Mouse (Mus musculus): ENCODE data around the gene Eya4. TPM values are rescaled to one million over a fixed set of nuclear protein-coding genes. Genes with fewer than 3 reads are reported as not detected.

Eya4 gene
- polyA plus RNA-seq, 1 experiment from 2014 or later, result 9.6 TPM

- Histone ChIP-seq H3K9me3 (no peaks in the 10 kb centered on the region), H3K4me1 (peaks cover 38% of the 10 kb centered on the region), H3K27ac (no peak overlapping the region), H3K9ac (no peak overlapping the region), H3K4me2 (replicated peaks) (no peak overlapping the region), H3K4me3 (no peak overlapping the region), H3K27me3 (no peaks in the 10 kb centered on the region), H3K36me3 (no peaks in the 10 kb centered on the region)
- no peak for ATAC-seq (ENCODE audit: low FRiP score, low read depth)
- WGBS, result 52% methylated on average over 6 of the region's 6 CpGs
Observed at GRCm38 (mm10) chr10:23179285-23179684, 171.3 kb downstream of the Eya4 start.

GRCm38 (mm10) chr10:23177347-23178046, 173.1 kb downstream of the Eya4 start:
- H3K4me2 ChIP-seq (replicated peaks), result peak overlapping the region; percentile 28
- no peak overlapping the region for H3K9ac ChIP-seq
- H3K27me3 ChIP-seq, result no peaks in the 10 kb centered on the region
- 61% methylated on average over 5 of the region's 5 CpGs for WGBS
- H3K4me3 ChIP-seq, result no peak overlapping the region
- no peaks in the 10 kb centered on the region for H3K9me3 ChIP-seq
- peak overlapping the region; percentile 0; the same call in 1 of the 2 replicates for H3K27ac ChIP-seq
- H3K4me1 ChIP-seq, result peaks cover 38% of the 10 kb centered on the region
- no peaks in the 10 kb centered on the region for H3K36me3 ChIP-seq
- no peak for ATAC-seq (ENCODE audit: low FRiP score, low read depth)

- ATAC-seq (ENCODE audit: low FRiP score, low read depth), result peak; percentile 88
Observed at GRCm38 (mm10) chr10:23176666-23177346, 173.8 kb downstream of the Eya4 start.

GRCm38 (mm10) chr10:23171541-23171940, 179.0 kb downstream of the Eya4 start:
- WGBS, result 72% methylated on average over 7 of the region's 7 CpGs
- H3K27me3 ChIP-seq, result no peaks in the 10 kb centered on the region
- no peak overlapping the region for H3K9ac ChIP-seq
- no peak overlapping the region for H3K4me3 ChIP-seq
- no peaks in the 10 kb centered on the region for H3K9me3 ChIP-seq
- no peaks in the 10 kb centered on the region for H3K36me3 ChIP-seq
- H3K4me2 ChIP-seq (replicated peaks), result no peak overlapping the region
- no peak for ATAC-seq (ENCODE audit: low FRiP score, low read depth)
- no peak overlapping the region for H3K27ac ChIP-seq
- peaks cover 18% of the 10 kb centered on the region for H3K4me1 ChIP-seq

More at GRCm38 (mm10) chr10:23176666-23177346, 173.8 kb downstream of the Eya4 start:
- Histone ChIP-seq H3K27ac (peak overlapping the region; percentile 0; the same call in 1 of the 2 replicates), H3K9ac (no peak overlapping the region), H3K4me2 (replicated peaks) (peak overlapping the region; percentile 28), H3K4me1 (peaks cover 38% of the 10 kb centered on the region), H3K36me3 (no peaks in the 10 kb centered on the region), H3K27me3 (no peaks in the 10 kb centered on the region), H3K9me3 (no peaks in the 10 kb centered on the region), H3K4me3 (no peak overlapping the region)
- 23% methylated on average over 8 of the region's 8 CpGs for WGBS

- Histone ChIP-seq H3K4me3 (no peak overlapping the region), H3K27me3 (no peaks in the 10 kb centered on the region)
- ATAC-seq (ENCODE audit: low FRiP score, low read depth), result no peak
Observed at GRCm38 (mm10) chr10:23165089-23165642, 185.4 kb downstream of the Eya4 start.

GRCm38 (mm10) chr10:23159844-23160243, 190.7 kb downstream of the Eya4 start:
- H3K27me3 ChIP-seq, result no peaks in the 10 kb centered on the region
- no peak overlapping the region for H3K4me3 ChIP-seq
- no peaks in the 10 kb centered on the region for H3K9me3 ChIP-seq
- no peak for ATAC-seq (ENCODE audit: low FRiP score, low read depth)
- H3K4me1 ChIP-seq, result peaks cover 47% of the 10 kb centered on the region
- H3K9ac ChIP-seq, result no peak overlapping the region
- WGBS, result 20% methylated on average over 10 of the region's 10 CpGs
- no peak overlapping the region for H3K27ac ChIP-seq
- no peak overlapping the region for H3K4me2 ChIP-seq (replicated peaks)
- H3K36me3 ChIP-seq, result peaks cover 4% of the 10 kb centered on the region; the same call in 1 of the 2 replicates

More at GRCm38 (mm10) chr10:23165089-23165642, 185.4 kb downstream of the Eya4 start:
- H3K9ac ChIP-seq, result no peak overlapping the region
- H3K9me3 ChIP-seq, result no peaks in the 10 kb centered on the region
- no peaks in the 10 kb centered on the region for H3K36me3 ChIP-seq
- no peak overlapping the region for H3K27ac ChIP-seq
- H3K4me1 ChIP-seq, result peaks cover 24% of the 10 kb centered on the region
- no peak overlapping the region for H3K4me2 ChIP-seq (replicated peaks)
- WGBS, result 66% methylated on average over 7 of the region's 7 CpGs

- Histone ChIP-seq H3K36me3 (peaks cover 4% of the 10 kb centered on the region; the same call in 1 of the 2 replicates), H3K4me2 (replicated peaks) (no peak overlapping the region), H3K4me1 (peaks cover 44% of the 10 kb centered on the region), H3K9ac (no peak overlapping the region), H3K4me3 (no peak overlapping the region), H3K9me3 (no peaks in the 10 kb centered on the region), H3K27me3 (no peaks in the 10 kb centered on the region), H3K27ac (no peak overlapping the region)
- no peak for ATAC-seq (ENCODE audit: low FRiP score, low read depth)
- WGBS, result 47% methylated on average over 11 of the region's 11 CpGs
Observed at GRCm38 (mm10) chr10:23159138-23159537, 191.4 kb downstream of the Eya4 start.

GRCm38 (mm10) chr10:23156866-23157625, 193.5 kb downstream of the Eya4 start:
- Histone ChIP-seq H3K4me2 (replicated peaks) (no peak overlapping the region), H3K36me3 (peaks cover 10% of the 10 kb centered on the region), H3K4me1 (peaks cover 26% of the 10 kb centered on the region), H3K9me3 (no peaks in the 10 kb centered on the region), H3K27me3 (no peaks in the 10 kb centered on the region), H3K9ac (no peak overlapping the region), H3K27ac (peak overlapping the region; percentile 44), H3K4me3 (no peak overlapping the region)
- no peak for ATAC-seq (ENCODE audit: low FRiP score, low read depth)
- 33% methylated on average over 18 of the region's 18 CpGs for WGBS

GRCm38 (mm10) chr10:23150401-23150800, 200.2 kb downstream of the Eya4 start:
- Histone ChIP-seq H3K4me2 (replicated peaks) (no peak overlapping the region), H3K9me3 (no peaks in the 10 kb centered on the region), H3K27me3 (no peaks in the 10 kb centered on the region), H3K4me3 (no peak overlapping the region), H3K4me1 (no peaks in the 10 kb centered on the region), H3K36me3 (peaks cover 21% of the 10 kb centered on the region), H3K27ac (no peak overlapping the region), H3K9ac (no peak overlapping the region)
- no peak for ATAC-seq (ENCODE audit: low FRiP score, low read depth)
- WGBS, result 91% methylated on average over 3 of the region's 3 CpGs

- no peaks in the 10 kb centered on the region for H3K9me3 ChIP-seq
- H3K27me3 ChIP-seq, result no peaks in the 10 kb centered on the region
- H3K4me1 ChIP-seq, result no peaks in the 10 kb centered on the region
- no peak for ATAC-seq (ENCODE audit: low FRiP score, low read depth)
- peaks cover 5% of the 10 kb centered on the region; the same call in 1 of the 2 replicates for H3K36me3 ChIP-seq
- 75% methylated on average over 2 of the region's 2 CpGs for WGBS
- no peak overlapping the region for H3K9ac ChIP-seq
- no peak overlapping the region for H3K4me2 ChIP-seq (replicated peaks)
- no peak overlapping the region for H3K27ac ChIP-seq
- no peak overlapping the region for H3K4me3 ChIP-seq
Observed at GRCm38 (mm10) chr10:23144616-23145015, 206.0 kb downstream of the Eya4 start.

- Histone ChIP-seq H3K4me3 (no peak overlapping the region), H3K9me3 (no peaks in the 10 kb centered on the region), H3K27me3 (no peaks in the 10 kb centered on the region), H3K4me1 (no peaks in the 10 kb centered on the region), H3K27ac (no peak overlapping the region), H3K36me3 (peaks cover 13% of the 10 kb centered on the region; the same call in 1 of the 2 replicates), H3K4me2 (replicated peaks) (no peak overlapping the region), H3K9ac (no peak overlapping the region)
- WGBS, result 82% methylated on average over 1 of the region's 1 CpGs
- no peak for ATAC-seq (ENCODE audit: low FRiP score, low read depth)
Observed at GRCm38 (mm10) chr10:23127947-23128346, 222.6 kb downstream of the Eya4 start.

- Histone ChIP-seq H3K27me3 (no peaks in the 10 kb centered on the region), H3K4me1 (no peaks in the 10 kb centered on the region), H3K27ac (no peak overlapping the region), H3K9ac (no peak overlapping the region), H3K4me3 (no peak overlapping the region), H3K4me2 (replicated peaks) (no peak overlapping the region), H3K36me3 (peaks cover 6% of the 10 kb centered on the region; the same call in 1 of the 2 replicates), H3K9me3 (no peaks in the 10 kb centered on the region)
- no peak for ATAC-seq (ENCODE audit: low FRiP score, low read depth)
- WGBS, result 83% methylated on average over 1 of the region's 1 CpGs
Observed at GRCm38 (mm10) chr10:23127151-23127550, 223.4 kb downstream of the Eya4 start.

Measured in limb, embryonic 13.5 days (tissue).